Mouse (Mus musculus) gastrocnemius, postnatal 14 days (tissue): ENCODE data around the gene Bfsp1. TPM values are rescaled to one million over a fixed set of nuclear protein-coding genes. Genes with fewer than 3 reads are reported as not detected.

Experiments
- DNase-seq: peaks from one replicate; pipeline ENCODE4 v3.0.0; 2021; ENCODE audit warnings: mixed read lengths
- intact Hi-C: fragments of 180-260 bp; cut with DNase I; formaldehyde crosslinking; loops from one replicate; pipeline ENCODE4 v1.15.1; 2025; ENCODE audit warnings: low total_unique reads
- long read RNA-seq, 2 experiments: library from polyadenylated mRNA; stranded (forward); transcript quantifications; one replicate each; pipeline ENCODE4 v2.0.0; 2021
- total RNA-seq, 2 experiments: library from RNA; stranded (reverse); gene quantifications; 2 replicates each; pipeline ENCODE4 v1.2.3; 2021

The Bfsp1 gene
- under 1 TPM; 0.53 to 0.66 TPM for total RNA-seq
- long read RNA-seq, experiment 1, partial matches to known transcripts, result 0 of 2 reads
- long read RNA-seq, experiment 1, other reads (novel, unspliced or antisense), result 2 of 2 reads
- long read RNA-seq, experiment 2, result 0 reads

- intact Hi-C loops, result loop anchor here (10.0 kb wide), 2 partner anchors 422 to 592 kb away; no protein-coding TSS in a partner anchor
- peak; percentile 74 for DNase-seq
Observed at GRCm38 (mm10) chr2:143862484-143863231, at the start of gene Bfsp1. Gene Bfsp1, minus strand, starts transcription at chr2:143863173.

- intact Hi-C loops, result no loop called here
- no peak for DNase-seq
Observed at GRCm38 (mm10) chr2:143912199-143912598, 49.2 kb upstream of the Bfsp1 start.

- intact Hi-C loops, result no loop called here
- DNase-seq, result no peak
Observed at GRCm38 (mm10) chr2:143909230-143909629, 46.3 kb upstream of the Bfsp1 start.

- no peak for DNase-seq
- intact Hi-C loops, result no loop called here
Observed at GRCm38 (mm10) chr2:143904896-143905295, 41.9 kb upstream of the Bfsp1 start.

- intact Hi-C loops, result no loop called here
- DNase-seq, result no peak
Observed at GRCm38 (mm10) chr2:143903376-143904045, 40.5 kb upstream of the Bfsp1 start.

- intact Hi-C loops, result no loop called here
- peak; percentile 6 for DNase-seq
Observed at GRCm38 (mm10) chr2:143900821-143901351, 37.9 kb upstream of the Bfsp1 start.

GRCm38 (mm10) chr2:143899470-143900220 is 36.7 kb upstream of the Bfsp1 start:
- intact Hi-C loops, result no loop called here
- no peak for DNase-seq

- DNase-seq, result no peak
- intact Hi-C loops, result no loop called here
Observed at GRCm38 (mm10) chr2:143891302-143892048, 28.5 kb upstream of the Bfsp1 start.

- intact Hi-C loops, result no loop called here
- no peak for DNase-seq
Observed at GRCm38 (mm10) chr2:143889860-143890433, 27.0 kb upstream of the Bfsp1 start.

- intact Hi-C loops, result no loop called here
- DNase-seq, result no peak
Observed at GRCm38 (mm10) chr2:143889131-143889859, 26.3 kb upstream of the Bfsp1 start.

GRCm38 (mm10) chr2:143882606-143883288 is 19.8 kb upstream of the Bfsp1 start:
- no peak for DNase-seq
- intact Hi-C loops, result no loop called here

GRCm38 (mm10) chr2:143882002-143882401 is 19.0 kb upstream of the Bfsp1 start:
- DNase-seq, result no peak
- intact Hi-C loops, result no loop called here

GRCm38 (mm10) chr2:143879311-143879710 is 16.3 kb upstream of the Bfsp1 start:
- intact Hi-C loops, result no loop called here

GRCm38 (mm10) chr2:143876929-143877632 is 14.1 kb upstream of the Bfsp1 start:
- intact Hi-C loops, result no loop called here
- DNase-seq, result no peak

More at GRCm38 (mm10) chr2:143879311-143879710, 16.3 kb upstream of the Bfsp1 start:
- no peak for DNase-seq

- intact Hi-C loops, result no loop called here
- DNase-seq, result no peak
Observed at GRCm38 (mm10) chr2:143876026-143876425, 13.1 kb upstream of the Bfsp1 start.

GRCm38 (mm10) chr2:143870936-143871688 is 8.1 kb upstream of the Bfsp1 start:
- intact Hi-C loops, result no loop called here

More at GRCm38 (mm10) chr2:143870936-143871688, 8.1 kb upstream of the Bfsp1 start:
- no peak for DNase-seq
